Mouse (Mus musculus) heart, adult 2 months (tissue): Measurements from ENCODE around the gene Kcnma1. TPM values are rescaled to one million over a fixed set of nuclear protein-coding genes. Genes with fewer than 3 reads are reported as not detected.
A peak's percentile ranks its signal among the peaks of the same experiment; 100 is the strongest.

Experiments used
- DNase-seq, 2 experiments: peaks; one replicate each; pipeline ENCODE4 v3.0.0; 2021
- H3K27ac ChIP-seq: fragments of 200-600 bp; 2 replicates; pipeline ENCODE4 v1.8.1; 2022
- H3K27me3 ChIP-seq: fragments of 200-500 bp; 2 replicates; pipeline ENCODE4 v1.6.1; 2012; ENCODE audit warnings: mild to moderate bottlenecking, low read length, inconsistent platforms, mixed read lengths; ENCODE audit not compliant: control insufficient read depth, insufficient read depth
- H3K36me3 ChIP-seq: fragments of 200-500 bp; 2 replicates; pipeline ENCODE4 v1.6.1; 2012; ENCODE audit warnings: low read length, inconsistent platforms; ENCODE audit not compliant: control insufficient read depth, insufficient read depth
- H3K4me1 ChIP-seq: fragments of 200-500 bp; 2 replicates; pipeline ENCODE4 v1.6.1; 2011; ENCODE audit warnings: low read length; ENCODE audit not compliant: control insufficient read depth, insufficient read depth
- H3K4me3 ChIP-seq: fragments of 200-600 bp; 2 replicates; pipeline ENCODE4 v1.8.1; 2022
- H3K79me2 ChIP-seq: fragments of 200-500 bp; replicated peaks from 2 replicates; pipeline ENCODE4 v1.6.1; 2012; ENCODE audit warnings: mild to moderate bottlenecking, inconsistent platforms, low read length, moderate library complexity, mixed read lengths; ENCODE audit not compliant: control insufficient read depth, insufficient read depth
- H3K9ac ChIP-seq: fragments of 200-500 bp; 2 replicates; pipeline ENCODE4 v1.6.1; 2012; ENCODE audit warnings: low read depth, mild to moderate bottlenecking, control low read depth, inconsistent platforms, low read length, mixed read lengths
- CTCF ChIP-seq: fragments of 200-600 bp; IDR thresholded peaks from 2 replicates; pipeline ENCODE4 v1.8.1; 2022; ENCODE audit warnings: antibody characterized with exemption, mild to moderate bottlenecking, moderate library complexity
- EP300 ChIP-seq: fragments of 200-500 bp; IDR thresholded peaks from 2 replicates; pipeline ENCODE4 v1.6.1; 2011; ENCODE audit warnings: low read depth, low read length, control low read depth; ENCODE audit not compliant: insufficient read depth
- POLR2A ChIP-seq: fragments of 200-500 bp; IDR thresholded peaks from 2 replicates; pipeline ENCODE4 v1.6.1; 2011; ENCODE audit warnings: mild to moderate bottlenecking, low read depth, low read length, control low read depth; ENCODE audit not compliant: insufficient read depth
- WGBS: fragments of 180-500 bp; shearing (Covaris S2); methylation state at CpG from one replicate; pipeline ENCODE4 v1.1.7; 2018; 5-methylcytosine and 5-hydroxymethylcytosine counted together
- intact Hi-C: fragments of 180-260 bp; cut with DNase I; formaldehyde crosslinking; loops from one replicate; pipeline ENCODE4 v1.15.1; 2025
- polyA plus RNA-seq: library from polyadenylated mRNA; depleted of rRNA; stranded (reverse); fragments of >200 nt; gene quantifications from 2 replicates; pipeline ENCODE4 v1.2.3, GENCODE M21; 2012
- total RNA-seq, 2 experiments: library from RNA; stranded (reverse); gene quantifications; 2 replicates each; pipeline ENCODE4 v1.2.3; 2021

The Kcnma1 gene
- total and polyA plus RNA-seq, 3 experiments = 0.66 to 0.84 (median 0.78) TPM

DNA sequence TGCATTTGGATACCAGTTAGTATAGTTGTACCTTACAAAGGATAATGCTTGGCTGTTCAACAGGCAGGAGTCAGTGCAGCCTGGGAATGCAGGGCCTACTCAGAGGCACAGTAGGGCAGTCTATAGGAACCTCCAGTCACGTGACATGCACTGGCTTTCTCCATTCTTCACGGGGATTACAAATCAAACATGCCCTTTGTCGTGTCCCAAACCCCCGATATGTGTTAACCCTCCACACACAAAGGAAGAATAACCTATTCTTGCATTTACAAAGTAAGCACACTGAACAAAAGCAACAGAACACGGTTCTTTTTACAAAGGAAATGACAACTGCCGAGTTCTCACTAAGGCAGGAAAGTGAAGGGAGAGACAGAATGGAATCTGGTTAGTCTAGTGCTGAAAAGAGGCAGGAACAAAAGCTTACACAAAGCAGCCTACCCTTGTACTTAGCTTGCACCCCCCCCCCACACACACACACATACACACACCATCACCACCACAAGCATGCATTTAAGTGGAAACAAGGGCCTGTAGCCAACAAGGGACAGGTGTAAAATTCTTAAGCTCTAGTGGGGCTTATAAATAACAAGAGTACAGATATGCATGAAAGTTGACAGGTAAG is 421.4 kb downstream of the Kcnma1 start:
- WGBS = 43% methylated on average over 6 of the region's 6 CpGs
- H3K27ac ChIP-seq = no peak overlapping the region
- H3K27me3 ChIP-seq = no peaks in the 10 kb centered on the region
- DNase-seq = no peak
- peaks cover 2% of the 10 kb centered on the region; the same call in 1 of the 2 replicates for H3K4me1 ChIP-seq
- no peak overlapping the region for H3K4me3 ChIP-seq
- no peaks in the 10 kb centered on the region for H3K36me3 ChIP-seq
- TF ChIP-seq CTCF (no peak), EP300 (no peak), POLR2A (no peak)
- H3K9ac ChIP-seq = no peak overlapping the region
- intact Hi-C loops = no loop called here
- H3K79me2 ChIP-seq = no peaks in the 10 kb centered on the region

DNA sequence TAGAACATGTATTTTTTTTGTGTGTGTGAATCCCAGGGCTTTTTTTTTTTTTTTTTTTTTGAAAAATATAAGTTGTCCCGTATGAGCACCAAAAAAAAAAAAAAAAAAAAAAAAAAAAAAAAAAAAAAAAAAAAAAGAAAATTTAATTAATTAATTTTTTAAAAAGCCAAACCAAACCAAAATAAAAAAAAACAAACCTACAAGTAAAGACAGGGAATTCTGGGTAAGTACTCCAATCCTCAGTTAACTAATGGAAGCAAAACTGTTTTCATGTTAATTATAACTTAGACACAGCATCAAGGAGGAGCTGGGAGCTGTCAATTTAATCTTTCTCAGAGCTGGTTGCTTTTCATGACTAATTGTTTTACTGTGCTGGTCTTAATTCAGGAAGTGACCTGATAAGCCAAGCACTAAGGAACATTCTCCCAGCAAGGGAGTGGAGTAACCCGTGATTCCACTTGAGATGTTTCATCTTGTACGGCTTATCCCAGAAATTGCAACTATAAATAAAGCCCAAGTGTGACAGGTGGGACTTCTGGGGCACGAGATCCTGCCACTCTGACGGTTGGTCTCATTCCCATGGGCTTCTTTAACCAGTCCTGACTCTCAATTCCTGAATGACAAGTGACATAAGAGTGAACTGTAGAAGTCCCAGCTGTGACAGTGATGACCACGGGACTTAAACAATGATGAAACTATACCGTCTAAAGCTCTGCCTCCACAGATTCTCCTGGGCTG is 424.4 kb downstream of the Kcnma1 start:
- Histone ChIP-seq H3K9ac (no peak overlapping the region), H3K79me2 (no peaks in the 10 kb centered on the region), H3K36me3 (no peaks in the 10 kb centered on the region), H3K27me3 (no peaks in the 10 kb centered on the region; the same call in 1 of the 2 replicates), H3K4me1 (peaks cover 2% of the 10 kb centered on the region; the same call in 1 of the 2 replicates), H3K4me3 (no peak overlapping the region), H3K27ac (no peak overlapping the region)
- TF ChIP-seq CTCF = no peak
- TF ChIP-seq EP300 = no peak
- TF ChIP-seq POLR2A = no peak
- no peak for DNase-seq
- intact Hi-C loops = loop anchor here (10.0 kb wide), 1 partner anchor 685 kb away; no protein-coding TSS in a partner anchor
- 23% methylated on average over 7 of the region's 7 CpGs for WGBS

DNA sequence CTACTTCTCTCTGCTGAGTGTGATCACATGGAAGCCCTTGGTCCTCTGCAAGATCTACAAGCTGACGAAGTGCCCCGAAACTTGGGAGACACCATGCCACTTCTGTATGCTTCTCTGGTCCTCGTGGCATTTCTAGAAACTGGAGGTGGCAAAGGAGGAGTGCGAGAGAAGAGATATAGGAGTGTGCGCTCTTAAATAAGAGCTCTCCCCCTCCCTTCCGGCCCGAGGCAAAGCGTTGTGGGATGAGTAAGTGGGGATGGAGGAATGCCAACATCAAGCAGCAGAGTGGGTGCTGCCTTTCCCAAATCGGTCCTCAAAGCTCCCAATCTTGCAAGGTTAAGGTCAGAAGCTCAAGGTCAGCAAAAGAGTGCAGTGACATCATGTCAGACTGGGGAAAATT is 426.8 kb downstream of the Kcnma1 start:
- Histone ChIP-seq H3K36me3 (no peaks in the 10 kb centered on the region), H3K4me3 (no peak overlapping the region), H3K27ac (no peak overlapping the region), H3K9ac (no peak overlapping the region), H3K79me2 (no peaks in the 10 kb centered on the region), H3K27me3 (no peaks in the 10 kb centered on the region; the same call in 1 of the 2 replicates), H3K4me1 (peaks cover 2% of the 10 kb centered on the region; the same call in 1 of the 2 replicates)
- intact Hi-C loops = loop anchor here (10.0 kb wide), 1 partner anchor 687 kb away; no protein-coding TSS in a partner anchor
- DNase-seq = no peak
- TF ChIP-seq CTCF = no peak
- no peak for TF ChIP-seq EP300
- no peak for TF ChIP-seq POLR2A
- 59% methylated on average over 9 of the region's 9 CpGs for WGBS

DNA sequence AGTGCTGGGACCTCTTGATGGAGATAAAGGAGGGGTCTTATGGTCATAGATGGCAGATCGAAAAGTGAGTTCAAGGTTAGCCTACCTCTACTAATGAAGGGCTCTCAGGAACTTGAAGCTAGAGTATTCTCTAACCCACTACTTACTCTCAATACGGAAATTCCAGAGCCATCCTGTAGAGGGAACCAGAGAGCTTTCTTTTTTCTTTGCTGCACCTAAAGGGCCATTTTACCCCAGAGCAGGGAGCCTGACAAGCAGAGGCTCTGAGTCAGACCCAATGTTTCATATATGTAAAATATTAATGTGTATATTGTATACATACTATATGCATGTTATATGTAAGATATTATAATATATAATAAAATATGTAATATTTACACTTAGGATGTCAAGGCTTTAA is 431.1 kb downstream of the Kcnma1 start:
- no peak for DNase-seq
- H3K4me1 ChIP-seq = no peaks in the 10 kb centered on the region
- 10% methylated on average over 2 of the region's 2 CpGs for WGBS
- H3K27me3 ChIP-seq = no peaks in the 10 kb centered on the region; the same call in 1 of the 2 replicates
- no peak for TF ChIP-seq POLR2A
- no peak for TF ChIP-seq EP300
- peak; percentile 85 for TF ChIP-seq CTCF
- intact Hi-C loops = loop anchor here (1.0 to 10.0 kb wide), 4 partner anchors 58 to 692 kb away; no protein-coding TSS in a partner anchor
- H3K27ac ChIP-seq = no peak overlapping the region
- no peak overlapping the region for H3K4me3 ChIP-seq
- no peaks in the 10 kb centered on the region for H3K36me3 ChIP-seq
- no peak overlapping the region for H3K9ac ChIP-seq
- H3K79me2 ChIP-seq = no peaks in the 10 kb centered on the region

- Histone ChIP-seq H3K4me1 (no peaks in the 10 kb centered on the region), H3K9ac (no peak overlapping the region), H3K79me2 (no peaks in the 10 kb centered on the region), H3K36me3 (no peaks in the 10 kb centered on the region), H3K27me3 (no peaks in the 10 kb centered on the region), H3K4me3 (no peak overlapping the region), H3K27ac (no peak overlapping the region)
- DNase-seq = no peak
- TF ChIP-seq POLR2A (no peak), EP300 (no peak), CTCF (no peak)
- intact Hi-C loops = loop anchor here (5.0 to 10.0 kb wide), 2 partner anchors 481 to 694 kb away; no protein-coding TSS in a partner anchor
- WGBS = 62% methylated on average over 3 of the region's 3 CpGs
Measured at GRCm38 (mm10) chr14:23581282-23581681, 433.0 kb downstream of the Kcnma1 start.

- TF ChIP-seq EP300 (no peak), CTCF (peak; percentile 58), POLR2A (no peak)
- no peaks in the 10 kb centered on the region for H3K79me2 ChIP-seq
- peaks cover 1% of the 10 kb centered on the region for H3K4me1 ChIP-seq
- H3K9ac ChIP-seq = no peak overlapping the region
- H3K27ac ChIP-seq = no peak overlapping the region
- no peaks in the 10 kb centered on the region for H3K27me3 ChIP-seq
- DNase-seq = no peak
- H3K4me3 ChIP-seq = no peak overlapping the region
- intact Hi-C loops = loop anchor here (2.0 kb wide), 1 partner anchor 433 kb away; no protein-coding TSS in a partner anchor
- WGBS = 8% methylated on average over 2 of the region's 2 CpGs
- no peaks in the 10 kb centered on the region for H3K36me3 ChIP-seq
Measured at GRCm38 (mm10) chr14:23575951-23576350, 438.3 kb downstream of the Kcnma1 start.
